Mouse (Mus musculus) lung, postnatal 10 days (tissue): ENCODE measurements at regions not wholly inside any gene's neighbourhood (a gene's known extent, or its start where the extent isn't known, plus 50 kb on each side); places are given as distances from the start of the nearest gene placed in this dataset.
"Not testable (repeated sequence)": the region's sequence is repeated elsewhere in the genome, so short reads cannot be mapped to it uniquely, and the experiment has no call there.

Experiments used
- DNase-seq: peaks from one replicate; pipeline ENCODE4 v3.0.0; 2021

DNA sequence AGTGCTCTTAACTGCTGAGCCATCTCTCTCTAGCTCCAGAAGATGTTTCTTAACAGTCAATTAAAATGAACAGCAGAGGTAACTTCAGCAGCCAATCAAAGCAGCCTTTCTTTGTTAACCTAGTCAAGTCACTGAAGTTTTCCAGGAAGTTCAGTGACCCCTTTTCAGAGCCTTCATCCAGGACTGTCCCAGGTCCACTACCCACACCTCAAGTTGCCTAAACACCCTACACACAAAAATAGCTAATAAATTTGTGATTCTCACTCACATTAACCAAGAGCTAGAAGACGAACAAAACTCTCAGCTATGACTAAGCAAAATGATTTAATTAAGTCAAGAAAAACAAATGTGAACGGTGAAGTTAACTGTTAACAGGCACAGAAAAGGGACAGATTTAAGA, 214.0 kb upstream of the Smim15 start:
- DNase-seq = no peak

DNA sequence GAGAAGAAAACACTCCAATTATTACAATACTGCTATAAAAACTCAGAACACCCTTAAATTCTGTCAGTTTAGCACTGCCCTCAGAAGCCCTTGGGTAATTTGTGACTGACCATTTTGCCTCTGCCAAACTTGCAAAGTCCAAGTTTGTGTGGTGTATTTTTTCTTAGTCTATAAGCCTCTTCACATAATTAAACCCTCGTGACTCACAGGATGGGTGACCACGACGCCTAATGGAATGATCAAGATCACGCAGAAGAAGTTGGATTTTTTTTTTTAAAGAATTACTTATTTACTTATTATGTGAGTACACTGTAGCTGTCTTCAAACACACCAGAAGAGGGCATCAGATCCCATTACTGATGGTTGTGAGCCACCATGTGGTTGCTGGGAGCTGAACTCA, 214.4 kb upstream of the Smim15 start:
- no peak for DNase-seq

DNA sequence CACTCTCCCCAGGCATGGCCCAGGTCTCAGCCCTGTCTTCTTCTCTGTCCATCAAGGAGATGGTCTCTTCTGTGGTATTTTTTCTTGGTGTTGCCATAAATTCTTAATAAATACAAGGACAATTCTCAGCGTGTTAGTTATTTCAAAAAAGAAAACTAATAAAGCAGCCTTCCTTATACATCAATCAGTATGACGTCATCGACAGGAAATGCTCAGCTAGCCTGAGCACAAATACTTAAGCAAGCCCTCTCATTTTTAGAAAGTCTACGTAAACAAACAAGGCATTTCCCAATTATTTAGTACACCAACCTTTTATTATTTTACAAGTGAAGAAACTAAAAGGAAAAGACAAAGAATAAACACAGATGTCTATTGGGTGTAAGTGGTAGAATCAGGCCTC, 218.6 kb upstream of the Smim15 start:
- DNase-seq = no peak

DNA sequence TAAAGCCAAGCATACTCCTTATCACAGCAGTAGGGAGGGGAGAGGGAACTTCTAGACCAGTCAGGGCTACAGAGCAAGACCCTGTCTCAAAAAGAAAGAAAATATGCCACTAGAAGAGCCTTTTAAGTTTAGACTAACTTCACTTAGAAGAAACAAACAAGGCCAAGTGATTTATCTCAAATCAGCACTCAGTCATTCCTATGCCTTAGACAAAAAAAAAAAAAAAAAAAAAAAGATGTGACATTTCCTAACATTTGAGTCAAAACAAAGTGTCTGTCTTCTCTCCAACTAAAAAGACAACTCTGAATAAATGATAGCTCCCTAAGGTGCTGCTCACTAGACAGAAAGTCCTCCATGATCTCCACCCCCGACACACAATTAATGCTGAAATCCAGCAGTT, 220.9 kb upstream of the Smim15 start:
- no peak for DNase-seq

DNA sequence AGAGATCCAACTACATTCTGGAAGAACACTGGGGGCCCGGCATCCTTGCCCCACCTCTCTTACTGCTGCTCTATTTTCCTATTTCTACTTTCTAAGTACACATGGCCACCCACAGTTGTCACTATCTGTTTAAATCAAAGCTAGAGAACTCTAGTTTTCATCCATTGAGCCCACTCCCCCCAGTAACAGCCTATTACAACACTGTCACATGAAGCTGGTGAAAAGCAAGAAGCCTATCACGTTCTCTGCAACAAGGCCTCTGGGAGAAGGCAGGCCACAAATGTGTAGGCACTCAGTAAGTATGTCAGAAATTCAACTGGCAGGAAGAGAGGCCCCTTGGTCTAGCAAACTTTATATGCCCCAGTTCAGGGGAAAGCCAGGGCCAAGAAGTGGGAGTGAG, 222.0 kb upstream of the Smim15 start:
- DNase-seq = no peak

DNA sequence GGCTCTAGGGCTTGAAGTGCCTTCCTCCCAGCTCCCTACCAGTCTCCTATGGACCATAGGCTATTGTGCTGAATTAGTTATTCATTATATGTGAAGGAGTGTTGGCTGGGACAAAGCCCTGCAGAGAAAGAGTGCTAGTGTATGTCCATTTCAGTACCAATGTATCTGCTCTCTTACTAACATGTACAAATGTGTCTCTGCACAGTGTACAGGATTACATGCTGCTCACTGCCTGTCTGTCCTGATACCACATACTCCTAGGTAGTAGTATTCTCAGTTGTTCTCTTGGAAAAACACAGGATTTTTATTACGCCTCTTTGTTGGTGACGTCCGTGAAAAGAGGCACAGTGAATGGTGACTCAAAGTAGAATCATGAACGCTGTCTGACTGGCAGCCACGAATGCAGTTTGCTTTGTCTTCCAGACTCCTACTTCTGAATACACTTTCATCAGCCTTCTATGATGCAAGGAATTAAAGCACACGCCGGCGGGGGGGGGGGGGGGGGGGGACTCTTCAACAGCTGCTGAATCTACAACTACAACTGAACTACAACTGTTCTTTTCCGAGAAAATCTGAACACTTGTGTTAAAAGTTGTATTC, 230.6 kb upstream of the Smim15 start:
- no peak for DNase-seq

DNA sequence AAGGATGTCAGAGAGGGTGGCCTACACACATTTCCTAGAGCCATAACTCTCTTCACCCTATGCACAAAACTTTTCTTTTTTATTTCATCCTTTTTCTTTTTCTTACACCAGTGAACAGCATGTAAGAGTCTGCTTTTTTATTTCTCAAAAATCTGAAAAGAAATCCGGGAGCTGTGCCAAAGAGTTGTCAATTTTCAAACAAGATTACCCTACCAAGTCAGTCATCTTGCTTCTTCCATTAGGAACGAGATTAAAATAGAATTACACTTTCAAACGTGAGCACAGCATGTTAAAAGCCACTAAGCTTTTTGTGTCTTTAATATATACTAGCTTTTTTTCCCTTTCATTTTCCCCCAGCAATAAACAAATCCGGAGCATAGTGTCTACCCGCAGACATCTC, 232.2 kb upstream of the Smim15 start:
- DNase-seq = no peak

DNA sequence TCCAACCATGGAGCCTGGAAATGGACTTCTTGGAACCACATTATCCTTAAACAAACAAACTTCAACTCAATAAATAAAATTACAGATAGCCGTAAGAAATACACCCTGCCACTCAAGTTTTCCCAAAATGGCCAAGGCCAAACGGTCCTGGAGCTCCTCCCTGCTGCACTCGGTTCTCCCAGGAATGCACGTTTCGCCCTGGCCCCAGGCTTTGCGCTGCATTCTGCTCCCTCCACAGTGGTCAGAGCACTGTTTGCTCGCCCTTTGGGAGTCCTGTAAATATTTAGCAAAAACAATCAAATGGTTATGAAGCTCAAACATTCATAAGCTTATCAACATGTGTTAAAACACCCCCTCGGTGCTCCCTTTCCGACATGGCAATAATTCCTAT, 233.4 kb upstream of the Smim15 start:
- no peak for DNase-seq

DNA sequence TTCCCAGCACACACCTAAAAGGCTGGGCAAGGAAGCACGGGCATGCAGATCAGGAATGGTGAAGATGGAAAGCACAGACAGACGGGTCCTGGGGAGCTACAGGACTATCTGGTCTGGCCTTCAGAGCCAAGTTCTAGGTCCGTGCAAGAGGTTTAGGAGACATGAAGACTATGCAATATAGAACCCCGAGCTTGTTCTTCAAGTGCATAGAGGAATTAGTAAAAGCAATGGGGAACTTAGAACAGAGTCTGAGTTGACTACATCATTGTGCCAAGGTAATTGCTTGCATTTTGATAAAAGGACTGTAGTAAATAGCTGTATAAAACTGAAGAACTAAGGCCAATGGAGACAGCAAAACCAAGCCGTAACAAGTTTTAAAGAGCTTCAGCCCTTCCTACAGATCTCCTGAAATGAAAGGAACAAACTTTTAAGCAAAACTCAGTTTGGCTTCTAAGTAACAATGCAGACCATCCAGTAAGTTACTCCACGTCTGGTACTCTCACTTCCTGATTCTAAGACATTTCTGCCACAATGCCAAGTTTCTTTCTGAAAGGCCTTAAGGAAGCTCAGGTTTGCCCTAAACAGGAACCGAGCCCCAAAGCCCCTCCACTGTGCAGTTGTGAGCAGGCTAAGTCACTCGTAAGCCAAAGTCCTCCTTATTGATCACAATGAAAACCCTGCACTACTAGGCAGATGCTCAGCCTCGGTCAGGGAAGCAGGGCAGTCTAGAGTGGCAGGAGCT, 234.0 kb upstream of the Smim15 start:
- DNase-seq = no peak

DNA sequence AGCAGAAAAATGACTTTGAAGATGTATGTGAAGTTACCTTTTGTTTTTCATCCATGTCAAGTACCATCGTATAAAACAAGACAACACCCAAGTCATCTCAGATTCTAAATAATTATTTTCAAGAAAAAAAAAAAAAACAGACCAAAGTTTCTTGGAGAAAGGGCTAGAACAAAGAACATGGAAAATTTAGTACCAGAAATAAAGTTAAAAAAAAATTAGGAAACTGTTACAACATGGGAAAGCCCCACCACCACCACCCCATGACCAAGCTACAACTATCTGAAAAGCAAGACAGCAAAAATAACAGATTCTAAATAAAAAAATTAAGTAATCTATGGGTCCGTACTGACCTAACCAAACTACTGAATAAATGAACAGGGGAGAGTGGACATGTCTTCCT, 235.3 kb upstream of the Smim15 start:
- no peak for DNase-seq

DNA sequence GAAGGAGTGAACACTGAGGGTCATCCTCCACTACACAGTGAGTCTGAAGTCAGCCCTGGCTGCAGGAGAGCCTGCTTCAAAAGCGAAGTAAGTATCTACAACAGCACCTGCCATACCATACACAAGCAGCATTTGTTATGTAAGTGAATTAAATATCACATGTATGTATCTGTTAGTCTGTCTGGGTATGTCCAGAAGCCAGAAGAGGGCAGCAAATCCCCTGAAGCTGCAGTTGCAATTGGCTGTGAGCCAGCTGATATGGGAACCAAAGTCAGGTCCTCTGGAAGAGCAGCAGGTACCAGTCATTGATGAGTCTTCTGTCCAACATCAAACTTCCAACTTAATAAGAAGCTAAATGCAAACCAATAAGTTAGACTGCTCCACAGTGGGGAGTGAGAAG, 239.8 kb upstream of the Smim15 start:
- DNase-seq = peak; percentile 21

DNA sequence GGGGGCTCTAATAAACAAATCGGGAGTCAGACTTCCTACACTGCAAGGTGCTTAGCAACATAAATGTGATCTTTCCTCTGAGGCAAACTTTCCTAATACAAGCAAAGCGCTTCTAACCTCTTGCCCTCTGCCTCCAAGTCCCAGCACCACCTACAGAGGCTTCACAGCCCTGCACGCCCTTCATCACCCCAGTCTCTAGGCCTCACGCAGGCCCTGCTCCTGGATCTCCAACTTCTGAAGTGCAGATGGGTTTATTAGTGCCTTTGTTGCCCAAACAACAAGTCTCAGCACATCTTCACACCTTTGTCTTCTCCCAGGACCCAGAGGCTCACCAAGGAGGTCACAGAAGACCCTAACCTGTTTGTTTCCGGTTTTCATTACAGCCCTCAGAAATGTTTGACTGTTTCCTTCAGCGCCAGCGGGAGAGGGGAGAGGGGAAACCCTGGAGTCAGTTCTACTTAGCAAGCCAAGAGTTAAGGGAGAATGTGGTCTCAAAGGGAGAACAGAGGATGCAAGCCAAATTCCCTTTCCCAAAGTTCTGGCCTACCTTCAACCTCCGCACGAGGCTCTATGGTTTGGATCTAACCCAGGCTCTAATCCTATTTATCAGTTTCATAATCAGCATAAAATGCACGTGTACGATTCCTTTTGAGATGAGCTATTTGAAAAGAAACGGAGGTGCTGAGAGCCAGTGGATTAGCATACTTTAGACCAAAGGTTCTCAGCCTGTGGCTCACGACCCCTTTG, 244.9 kb upstream of the Smim15 start:
- no peak for DNase-seq

DNA sequence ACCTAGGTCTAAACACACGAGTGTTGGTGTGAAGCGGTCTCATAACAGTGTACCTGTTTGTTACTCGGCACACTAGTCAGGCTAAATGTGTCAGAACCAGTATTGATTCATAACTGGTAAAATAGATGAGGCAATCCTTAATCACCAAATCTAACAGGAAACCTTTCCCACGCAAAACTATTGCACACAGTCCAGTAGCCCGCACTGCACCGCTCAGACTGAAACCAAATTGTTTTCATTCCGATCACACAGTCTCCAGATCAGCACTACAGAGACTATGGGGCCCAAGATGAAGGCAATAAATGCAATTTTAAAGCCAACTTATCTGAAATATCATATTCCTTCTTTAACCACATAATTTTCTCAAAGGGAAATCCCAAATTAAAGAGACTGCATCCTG, 246.1 kb upstream of the Smim15 start:
- no peak for DNase-seq

DNA sequence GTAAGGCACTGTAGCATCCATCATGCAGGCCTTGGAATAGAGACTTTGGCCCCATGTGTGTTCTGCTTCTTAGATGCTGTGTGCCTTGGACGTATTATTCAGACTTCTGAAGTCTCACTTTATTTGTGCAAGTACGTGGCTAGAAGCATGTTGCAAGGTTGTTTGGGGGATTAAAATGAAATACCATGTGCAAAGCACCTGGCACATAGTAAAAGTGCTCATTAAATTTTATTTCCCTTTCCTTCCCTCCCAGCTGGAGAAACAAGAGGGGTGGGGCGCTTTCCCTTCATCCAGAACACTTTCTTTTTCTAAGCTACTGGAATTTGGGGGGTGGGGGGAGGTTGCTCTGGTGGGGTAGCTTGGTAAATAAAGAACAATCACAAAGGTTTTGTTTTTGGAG, 248.7 kb upstream of the Smim15 start:
- DNase-seq = no peak

DNA sequence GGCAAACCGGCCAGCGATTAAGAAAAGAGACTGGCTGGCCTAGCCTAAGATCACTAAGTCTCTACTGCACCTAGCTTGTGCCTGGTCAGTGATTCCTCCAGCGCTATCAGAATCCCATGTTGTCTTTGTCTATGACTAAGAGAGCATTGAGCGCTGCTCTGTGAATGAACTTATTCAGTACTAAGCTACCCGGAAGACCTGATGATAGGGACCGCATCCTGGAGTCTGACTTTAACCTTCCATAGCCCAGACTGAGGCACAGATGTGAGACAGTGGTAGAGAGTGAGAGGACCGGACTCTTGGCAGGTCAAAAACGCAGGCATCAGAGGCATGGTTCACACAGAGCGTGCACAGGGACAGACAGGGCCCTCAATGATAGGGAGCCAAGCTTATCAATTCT, 252.5 kb upstream of the Smim15 start:
- no peak for DNase-seq

DNA sequence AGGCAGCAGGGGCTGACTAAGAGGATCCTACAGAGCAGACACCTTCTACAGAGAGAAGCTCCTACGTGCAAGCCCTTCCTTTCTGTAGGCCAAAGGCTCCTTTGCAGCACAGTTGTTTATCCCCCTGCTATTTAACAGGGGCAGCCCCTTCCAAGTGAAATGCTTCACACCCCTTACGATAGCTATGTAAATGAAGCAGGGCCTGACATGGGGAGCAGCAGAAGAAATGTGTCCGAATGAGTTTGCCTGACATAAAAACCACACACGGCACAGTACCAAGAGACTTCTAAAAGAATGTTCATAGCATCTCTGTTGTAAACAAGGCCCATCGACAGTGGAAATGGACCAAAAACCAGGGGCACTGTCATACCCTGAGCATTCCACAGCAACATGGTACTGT, 259.3 kb upstream of the Smim15 start:
- no peak for DNase-seq

DNA sequence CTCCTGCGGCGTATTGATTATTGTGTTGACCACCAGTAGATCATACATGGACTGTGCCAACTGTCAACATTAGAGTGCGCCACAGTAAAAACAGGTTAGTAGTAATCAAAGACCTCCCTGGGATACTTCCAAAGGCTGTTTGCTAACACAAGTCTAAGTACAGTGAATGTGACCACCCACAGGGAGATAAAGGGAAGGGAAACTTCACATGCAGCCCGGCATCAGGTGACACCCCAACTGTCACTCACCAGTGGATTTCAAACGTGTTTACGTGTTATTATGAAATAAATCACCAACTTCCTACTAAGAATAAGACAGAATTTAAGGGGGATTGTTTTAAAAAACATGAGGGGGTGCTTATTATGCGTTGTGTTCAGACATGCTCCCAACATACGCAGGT, 262.5 kb upstream of the Smim15 start:
- no peak for DNase-seq

DNA sequence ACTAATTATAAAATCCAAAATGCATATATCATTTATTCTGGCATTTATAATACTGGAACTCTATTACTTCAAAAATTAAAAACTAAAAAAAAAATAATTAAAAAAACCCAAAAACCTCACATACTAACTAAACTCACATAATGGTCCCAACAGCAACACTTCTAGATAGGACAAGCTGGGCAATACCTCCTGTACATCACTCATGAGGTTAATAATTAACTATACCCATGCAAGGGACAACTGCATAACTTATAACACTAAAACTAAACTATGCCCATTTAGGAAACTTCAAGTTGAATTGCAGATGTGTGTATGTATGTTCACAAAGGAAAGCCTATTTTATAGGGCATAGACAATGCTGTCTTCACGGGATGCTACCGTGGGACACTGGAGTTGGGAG, 263.0 kb upstream of the Smim15 start:
- DNase-seq = no peak

DNA sequence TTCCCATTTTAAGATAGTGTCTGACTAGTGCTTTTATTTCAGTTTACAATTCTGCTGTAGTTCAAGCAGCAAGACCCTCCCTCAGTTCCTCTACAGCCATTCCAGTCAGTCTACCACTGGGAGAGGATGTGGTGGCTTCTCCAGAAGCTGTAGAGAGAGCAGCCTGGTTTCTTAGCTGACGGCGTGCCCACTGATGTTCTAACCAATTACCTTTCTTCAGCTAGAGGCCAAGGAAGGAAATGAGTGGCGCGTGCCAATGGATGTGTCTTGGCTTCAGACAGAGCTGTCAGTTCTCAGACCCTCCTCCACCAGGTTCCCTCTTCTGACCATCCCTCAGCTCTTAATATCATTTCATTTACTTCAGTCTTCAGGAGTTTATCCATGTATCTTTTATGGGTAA, 264.7 kb upstream of the Smim15 start:
- DNase-seq = no peak

DNA sequence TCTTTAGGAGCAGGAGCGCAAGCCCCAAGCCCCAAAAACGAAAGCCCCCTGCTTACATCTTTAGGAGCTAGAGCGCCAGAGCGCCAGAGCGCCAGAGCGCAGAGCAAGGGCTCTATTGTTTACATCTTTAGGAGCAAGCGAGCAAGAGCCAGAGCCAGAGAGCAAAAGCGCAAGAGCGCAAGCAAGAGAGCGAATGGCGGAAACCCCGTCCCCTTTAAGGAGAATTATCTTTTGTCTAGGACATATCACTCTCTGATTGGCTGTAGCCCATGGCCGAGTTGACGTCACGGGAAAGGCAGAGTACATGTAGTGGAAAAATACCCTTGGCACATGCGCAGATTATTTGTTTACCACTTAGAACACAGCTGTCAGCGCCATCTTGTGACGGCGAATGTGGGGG, 269.7 kb upstream of the Smim15 start:
- not testable (repeated sequence) for DNase-seq

DNA sequence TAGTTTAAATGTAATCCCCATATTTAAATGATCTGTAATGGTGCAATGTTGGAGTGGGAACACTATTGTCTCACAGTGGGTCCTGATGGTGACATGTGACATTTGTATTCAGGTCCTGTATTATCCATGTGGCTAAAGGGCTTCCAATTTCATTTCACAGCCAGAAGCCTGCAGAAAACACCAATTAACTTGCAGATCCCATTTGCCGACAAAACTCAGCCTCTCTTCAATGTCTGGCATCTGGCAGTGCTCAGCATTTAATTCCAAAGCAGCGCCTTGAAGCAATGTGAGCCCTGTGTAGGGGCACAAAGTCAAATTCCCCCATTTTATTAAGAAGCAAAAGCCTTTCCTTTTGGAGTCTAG, 277.0 kb upstream of the Smim15 start:
- no peak for DNase-seq

DNA sequence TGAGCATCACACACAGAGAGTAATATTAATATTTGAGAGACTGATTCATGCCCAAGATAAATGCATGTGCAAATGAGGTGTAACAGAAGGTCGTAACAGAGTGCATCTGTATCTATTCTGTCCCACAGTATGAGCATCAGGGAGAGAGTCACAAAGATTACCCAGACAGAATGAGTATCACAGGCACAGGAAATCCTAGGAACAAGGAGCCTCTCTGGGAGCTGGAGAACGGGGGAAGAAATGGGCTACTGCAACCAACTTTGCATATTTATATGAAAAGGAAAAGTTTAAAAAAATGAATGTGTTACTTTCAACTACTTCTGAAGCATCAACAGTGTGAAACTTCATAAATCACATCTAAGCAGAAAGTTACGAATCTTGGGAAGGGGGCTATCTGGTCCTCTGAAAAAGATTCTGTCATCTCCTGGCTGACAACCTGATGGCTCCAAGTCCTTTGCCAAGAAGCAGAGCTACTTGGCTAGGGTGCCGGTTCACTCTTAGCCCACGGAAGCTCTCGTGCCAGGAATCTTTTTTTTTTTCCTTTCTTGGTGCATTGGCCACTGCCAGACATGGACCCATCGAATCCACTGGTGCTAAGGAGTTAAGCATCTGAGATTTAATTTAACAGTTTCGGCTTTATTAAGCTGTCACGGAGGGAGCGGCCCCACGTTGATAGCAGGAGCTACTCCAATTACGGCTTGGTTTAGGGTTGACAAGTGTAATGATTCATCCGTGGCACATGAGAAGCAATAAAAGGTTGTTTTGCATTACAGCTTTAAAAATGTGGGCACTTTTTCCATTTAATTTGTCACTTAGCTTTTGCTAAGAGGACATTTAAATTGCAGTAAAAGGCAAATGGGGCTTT, 277.6 kb upstream of the Smim15 start:
- peak; percentile 25 for DNase-seq

DNA sequence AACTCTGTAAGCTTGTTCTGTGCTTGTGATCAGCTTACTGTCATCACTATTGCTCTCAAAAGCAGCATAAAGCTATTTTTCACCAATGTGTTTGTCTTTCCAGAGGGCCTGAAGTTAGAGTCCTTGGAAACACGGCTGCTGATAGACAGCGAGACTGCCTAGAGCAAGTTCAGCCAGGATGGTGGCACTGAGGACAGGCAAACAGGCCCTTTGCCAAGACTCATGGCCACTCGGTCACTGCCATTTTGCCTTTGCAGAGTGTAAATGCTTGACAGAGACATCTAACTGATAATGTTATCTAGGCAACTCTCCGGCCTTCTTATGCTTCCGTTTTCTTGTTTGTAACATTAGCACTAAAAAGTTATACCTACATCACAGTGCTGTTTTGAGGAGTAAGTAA, 280.3 kb upstream of the Smim15 start:
- no peak for DNase-seq

DNA sequence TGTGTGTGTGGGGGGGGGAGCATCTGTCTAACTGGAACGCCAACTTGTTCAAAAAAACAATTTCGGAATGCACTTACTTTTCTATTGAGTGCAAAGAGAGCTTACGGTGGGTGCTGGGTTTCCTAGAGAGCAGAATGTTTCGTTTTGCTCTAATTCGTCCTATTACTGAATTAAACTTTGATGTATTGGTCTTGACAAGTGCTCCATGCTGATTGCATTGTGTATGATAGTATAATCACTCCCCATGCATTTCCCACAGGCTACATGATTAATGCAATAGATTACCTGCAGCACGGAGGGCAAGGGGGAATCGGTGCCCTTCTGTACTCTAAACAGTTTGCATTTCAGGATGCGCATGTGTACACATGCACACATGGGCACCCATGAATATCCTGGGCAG, 283.7 kb upstream of the Smim15 start:
- DNase-seq = no peak
